Mouse (Mus musculus) forebrain, embryonic 11.5 days (tissue): Measurements from ENCODE around the gene Sirt3. TPM values are rescaled to one million over a fixed set of nuclear protein-coding genes. Genes with fewer than 3 reads are reported as not detected.

Experiments
- ATAC-seq: fragments of 200-750 bp; cut with Nextera tagmentation; replicated peaks from 2 replicates; pipeline ENCODE4 v1.8.0; 2017; ENCODE audit warnings: moderate TSS enrichment; ENCODE audit not compliant: low FRiP score
- DNase-seq: peaks from one replicate; pipeline ENCODE4 v3.0.0-alpha.2; 2017; ENCODE audit warnings: low spot score
- H3K27ac ChIP-seq: fragments of 300-500 bp; sonication (generic); 2 replicates; pipeline ENCODE4 v1.5.1; 2014; ENCODE audit warnings: low read depth, low read length
- H3K27me3 ChIP-seq: fragments of 300-500 bp; sonication (generic); 2 replicates; pipeline ENCODE4 v1.6.1; 2014; ENCODE audit warnings: mild to moderate bottlenecking, low read length, mixed read lengths; ENCODE audit not compliant: control insufficient read depth, insufficient read depth
- H3K36me3 ChIP-seq: fragments of 300-500 bp; sonication (generic); 2 replicates; pipeline ENCODE4 v1.6.1; 2014; ENCODE audit warnings: mild to moderate bottlenecking, low read length, moderate library complexity, mixed read lengths; ENCODE audit not compliant: control insufficient read depth, insufficient read depth
- H3K4me1 ChIP-seq: fragments of 300-500 bp; sonication (generic); replicated peaks from 2 replicates; pipeline ENCODE4 v1.6.1; 2014; ENCODE audit warnings: low read length, mixed read lengths; ENCODE audit not compliant: control insufficient read depth, insufficient read depth
- H3K4me2 ChIP-seq: fragments of 300-500 bp; sonication (generic); 2 replicates; pipeline ENCODE4 v1.6.1; 2014; ENCODE audit warnings: low read depth, mild to moderate bottlenecking, low read length, moderate library complexity, mixed read lengths; ENCODE audit not compliant: severe bottlenecking
- H3K4me3 ChIP-seq: fragments of 300-500 bp; sonication (generic); 2 replicates; pipeline ENCODE4 v1.5.1; 2014; ENCODE audit warnings: low read depth, low read length
- H3K9ac ChIP-seq: fragments of 300-500 bp; sonication (generic); 2 replicates; pipeline ENCODE4 v1.6.1; 2014; ENCODE audit warnings: low read length
- H3K9me3 ChIP-seq: fragments of 300-500 bp; sonication (generic); 2 replicates; pipeline ENCODE4 v1.6.1; 2016; ENCODE audit warnings: low read length, mixed read lengths; ENCODE audit not compliant: control insufficient read depth
- WGBS: fragments of 180-500 bp; shearing (Covaris S2); extraction: QIAGEN DNeasy Blood & Tissue Kit; methylation state at CpG from one replicate; pipeline ENCODE4 v1.1.7; 2014; 5-methylcytosine and 5-hydroxymethylcytosine counted together
- polyA plus RNA-seq: library from polyadenylated mRNA; unstranded; fragments of >200 nt; fragmentation: Nextera tagmentation; extraction: Ambion mirVana; gene quantifications from 2 replicates; pipeline ENCODE4 v1.2.1, GENCODE M21; 2014

The Sirt3 gene
- polyA plus RNA-seq, 1 experiment from 2014 or later: 25.2 TPM

- 96% methylated on average over 8 of the region's 8 CpGs for WGBS
- no peak overlapping the region for H3K9ac ChIP-seq
- no peaks in the 10 kb centered on the region for H3K27me3 ChIP-seq
- no peak overlapping the region for H3K27ac ChIP-seq
- no peak for DNase-seq
- H3K9me3 ChIP-seq: no peaks in the 10 kb centered on the region
- peaks cover 15% of the 10 kb centered on the region for H3K4me1 ChIP-seq
- no peak for ATAC-seq
- no peak overlapping the region for H3K4me2 ChIP-seq
- H3K36me3 ChIP-seq: peaks cover 6% of the 10 kb centered on the region
- H3K4me3 ChIP-seq: no peak overlapping the region
These were observed 23.4 kb downstream of the Sirt3 start for GRCm38 (mm10) chr7:140858746-140859145.

DNA sequence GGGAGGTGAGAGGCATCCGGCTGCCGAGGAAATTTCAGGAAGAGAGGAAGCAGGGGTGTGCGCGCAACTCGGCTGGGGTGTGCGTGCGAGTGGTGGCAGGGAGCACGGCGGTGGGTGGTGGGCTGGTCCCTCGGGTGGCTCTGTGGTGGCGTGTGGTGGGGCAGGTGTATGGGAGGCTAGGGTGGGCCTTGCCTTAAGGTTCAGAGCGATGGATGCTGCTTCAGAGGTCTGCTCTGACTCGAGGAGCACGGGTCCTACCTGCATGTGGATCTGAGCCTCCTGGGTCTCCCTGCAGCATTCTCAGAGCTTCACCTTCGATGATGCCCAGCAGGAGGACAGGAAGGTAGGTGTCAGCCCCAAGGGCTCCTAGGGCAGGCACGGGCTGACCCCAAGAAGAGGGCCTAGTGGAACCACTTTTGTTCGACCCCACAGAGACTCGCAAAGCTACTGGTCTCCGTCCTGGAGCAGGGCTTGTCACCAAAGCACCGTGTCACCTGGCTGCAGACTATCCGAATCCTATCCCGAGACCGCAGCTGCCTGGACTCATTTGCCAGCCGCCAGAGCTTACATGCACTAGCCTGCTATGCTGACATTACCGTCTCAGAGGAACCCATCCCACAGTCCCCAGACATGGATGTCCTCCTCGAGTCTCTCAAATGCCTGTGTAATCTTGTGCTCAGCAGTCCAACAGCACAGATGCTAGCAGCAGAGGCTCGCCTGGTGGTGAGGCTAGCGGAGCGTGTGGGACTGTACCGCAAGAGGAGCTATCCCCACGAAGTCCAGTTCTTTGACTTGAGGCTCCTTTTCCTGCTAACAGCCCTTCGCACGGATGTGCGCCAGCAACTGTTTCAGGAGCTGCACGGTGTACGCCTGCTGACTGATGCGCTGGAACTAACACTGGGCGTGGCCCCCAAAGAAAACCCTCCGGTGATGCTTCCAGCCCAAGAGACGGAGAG is 24.3 kb downstream of the Sirt3 start, which contains the start of gene Bet1l:
Gene Bet1l (minus strand): TSS at position 28 of the 956 bp plus-strand sequence.
- Histone ChIP-seq H3K4me3 (peak within 1 kb of the TSS; percentile 79), H3K4me1 (peaks cover 15% of the 10 kb centered on the region), H3K9me3 (no peaks in the 10 kb centered on the region), H3K36me3 (peaks cover 7% of the 10 kb centered on the region), H3K27me3 (no peaks in the 10 kb centered on the region), H3K27ac (peak within 1 kb of the TSS; percentile 82), H3K4me2 (peak within 1 kb of the TSS; percentile 98), H3K9ac (peak within 1 kb of the TSS; percentile 87)
- peak; percentile 53 for DNase-seq
- 41% methylated on average over 40 of the region's 40 CpGs for WGBS
- ATAC-seq: peak; percentile 34

DNA sequence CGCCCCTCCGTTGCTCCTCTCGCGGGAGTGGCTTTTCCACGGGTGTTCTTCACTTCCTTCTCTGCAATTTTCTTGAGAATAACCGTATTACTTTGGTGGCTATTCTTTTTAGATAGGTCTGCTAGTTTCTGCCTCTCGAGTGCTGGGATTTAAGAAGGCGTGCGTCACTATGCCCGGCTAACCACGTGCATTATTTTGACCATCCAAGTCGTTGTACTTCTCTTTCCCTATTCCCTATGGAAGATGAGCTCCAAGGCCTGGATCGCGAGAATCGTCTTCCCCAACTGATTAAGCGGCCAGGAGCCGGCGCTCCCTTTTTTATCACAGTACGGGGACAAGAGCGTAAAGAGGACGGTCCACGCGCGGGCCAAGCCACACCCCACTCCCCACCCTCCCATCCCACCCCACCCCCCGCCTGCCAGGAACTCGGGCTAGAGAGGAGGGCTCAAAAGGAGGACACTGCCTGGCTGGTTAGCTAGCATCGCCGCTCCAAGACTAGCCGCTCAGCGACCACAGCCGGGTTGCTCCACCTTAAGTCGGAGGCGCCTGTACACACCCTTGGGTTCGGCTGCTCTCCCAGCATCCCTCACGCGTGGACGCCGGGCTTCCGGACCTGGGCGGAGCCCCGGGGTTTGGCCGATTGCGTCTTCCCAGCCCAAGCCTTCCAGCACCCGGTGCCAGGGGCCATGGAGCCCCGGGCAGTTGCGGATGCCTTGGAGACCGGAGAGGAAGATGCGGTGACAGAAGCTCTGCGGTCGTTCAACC is 25.1 kb downstream of the Sirt3 start, which contains the start of gene Ric8a:
Gene Ric8a (plus strand): TSS at position 173 of the 765 bp plus-strand sequence.
- Histone ChIP-seq H3K4me1 (peaks cover 15% of the 10 kb centered on the region), H3K9me3 (no peaks in the 10 kb centered on the region), H3K27ac (peak within 1 kb of the TSS; percentile 82), H3K4me3 (peak within 1 kb of the TSS; percentile 79), H3K36me3 (peaks cover 5% of the 10 kb centered on the region), H3K27me3 (no peaks in the 10 kb centered on the region), H3K4me2 (peak within 1 kb of the TSS; percentile 98), H3K9ac (peak within 1 kb of the TSS; percentile 87)
- ATAC-seq (peak; percentile 76), DNase-seq (peak; percentile 90)
- WGBS: under 1% methylated on average over 50 of the region's 50 CpGs

DNA sequence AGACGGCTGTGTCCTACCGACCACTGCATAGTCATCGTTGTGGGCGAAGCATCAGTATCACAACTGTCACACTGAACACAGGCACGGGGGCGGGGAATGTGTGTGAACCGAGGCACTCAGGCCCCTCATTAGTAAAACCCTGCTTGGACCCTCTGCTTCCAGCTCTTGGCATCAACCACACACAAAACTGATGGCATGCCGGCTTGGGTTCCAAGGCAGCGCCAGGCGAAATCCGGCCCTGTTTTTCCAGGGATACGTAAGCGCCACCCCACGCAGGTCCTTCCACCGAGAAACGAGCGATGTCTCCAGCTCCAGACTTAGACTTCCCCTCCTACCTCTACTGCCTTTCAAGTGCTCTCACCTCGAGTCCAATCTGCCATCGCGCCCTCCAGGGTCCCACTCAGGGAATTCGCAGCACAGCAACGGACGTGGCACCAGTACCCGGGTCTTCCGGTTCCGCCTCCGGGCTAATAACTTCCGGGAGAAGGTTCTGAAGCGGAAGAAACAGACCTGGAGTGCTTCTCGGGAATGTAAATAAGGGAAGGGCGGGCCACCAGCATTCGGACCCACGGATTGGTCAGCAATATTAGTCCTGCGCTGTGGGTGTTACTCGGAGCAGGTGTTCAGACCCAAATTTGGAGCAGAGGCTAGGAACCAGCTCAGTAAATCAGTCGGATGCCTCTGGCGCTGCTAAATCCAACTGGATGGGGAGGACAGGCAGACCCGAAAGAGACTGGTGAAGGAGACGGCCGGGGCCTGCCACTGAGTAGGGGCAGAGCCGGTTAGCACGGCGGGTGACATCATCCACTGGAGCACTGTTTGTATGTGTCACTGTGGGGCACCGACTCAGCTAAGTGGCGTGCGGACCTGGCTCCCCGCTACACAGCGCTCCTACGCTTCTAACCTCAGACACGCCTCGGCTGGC is 26.0 kb downstream of the Sirt3 start, which contains the start of gene Gm45785:
Gene Gm45785 (minus strand): TSS at position 472 of the 925 bp plus-strand sequence.
- Histone ChIP-seq H3K9ac (peak within 1 kb of the TSS; percentile 87), H3K4me3 (peak within 1 kb of the TSS; percentile 79), H3K36me3 (peaks cover 5% of the 10 kb centered on the region), H3K9me3 (no peaks in the 10 kb centered on the region), H3K4me1 (peaks cover 15% of the 10 kb centered on the region), H3K4me2 (peak within 1 kb of the TSS; percentile 98), H3K27me3 (no peaks in the 10 kb centered on the region), H3K27ac (peak within 1 kb of the TSS; percentile 82)
- DNase-seq (peak; percentile 89), ATAC-seq (peak; percentile 83)
- WGBS: 2% methylated on average over 51 of the region's 51 CpGs

- ATAC-seq: no peak
- no peaks in the 10 kb centered on the region for H3K27me3 ChIP-seq
- DNase-seq: no peak
- peaks cover 5% of the 10 kb centered on the region for H3K36me3 ChIP-seq
- H3K4me2 ChIP-seq: peak overlapping the region; percentile 98
- 80% methylated on average over 9 of the region's 9 CpGs for WGBS
- no peak overlapping the region for H3K27ac ChIP-seq
- H3K9ac ChIP-seq: peak overlapping the region; percentile 87; the same call in 1 of the 2 replicates
- H3K9me3 ChIP-seq: no peaks in the 10 kb centered on the region
- peak overlapping the region; percentile 79 for H3K4me3 ChIP-seq
- H3K4me1 ChIP-seq: peaks cover 15% of the 10 kb centered on the region
These were observed 26.9 kb downstream of the Sirt3 start for GRCm38 (mm10) chr7:140855181-140855580.

DNA sequence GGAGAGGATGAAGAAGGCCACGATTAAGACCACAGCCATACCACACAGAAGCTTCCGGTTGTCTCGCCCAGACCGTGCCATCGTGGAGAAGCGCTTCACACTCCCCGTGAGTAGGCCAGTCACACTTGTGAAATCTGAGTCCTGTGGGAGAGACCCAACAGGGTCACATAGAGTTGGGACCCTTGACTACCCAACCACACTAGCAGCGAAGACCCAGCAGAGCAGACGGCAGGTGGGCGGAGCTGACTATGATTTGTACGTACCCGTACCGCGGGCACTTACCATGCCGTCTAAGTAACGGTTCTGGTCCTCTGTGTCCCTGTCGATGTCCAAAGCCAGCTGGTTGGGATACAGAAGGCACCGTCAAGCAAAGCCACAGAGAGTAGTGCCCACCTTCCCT is 27.6 kb downstream of the Sirt3 start:
- H3K27ac ChIP-seq: no peak overlapping the region
- H3K4me1 ChIP-seq: peaks cover 15% of the 10 kb centered on the region
- WGBS: 95% methylated on average over 18 of the region's 18 CpGs
- DNase-seq (peak; percentile 44), ATAC-seq (no peak)
- no peak overlapping the region for H3K4me3 ChIP-seq
- H3K36me3 ChIP-seq: peaks cover 5% of the 10 kb centered on the region
- no peak overlapping the region for H3K9ac ChIP-seq
- no peaks in the 10 kb centered on the region for H3K27me3 ChIP-seq
- no peak overlapping the region for H3K4me2 ChIP-seq
- H3K9me3 ChIP-seq: no peaks in the 10 kb centered on the region

GRCm38 (mm10) chr7:140853386-140853785 is 28.7 kb downstream of the Sirt3 start:
- Histone ChIP-seq H3K36me3 (peaks cover 5% of the 10 kb centered on the region; the same call in 1 of the 2 replicates), H3K4me2 (no peak overlapping the region), H3K27ac (no peak overlapping the region), H3K4me1 (peaks cover 13% of the 10 kb centered on the region), H3K9ac (no peak overlapping the region), H3K4me3 (no peak overlapping the region), H3K9me3 (no peaks in the 10 kb centered on the region), H3K27me3 (no peaks in the 10 kb centered on the region)
- no peak for ATAC-seq
- no peak for DNase-seq
- 91% methylated on average over 9 of the region's 9 CpGs for WGBS
